Mouse (Mus musculus) lung, embryonic 14.5 days (tissue): ENCODE measurements around the gene Gm17617. TPM values are rescaled to one million over a fixed set of nuclear protein-coding genes. Genes with fewer than 3 reads are reported as not detected.
A peak's percentile ranks its signal among the peaks of the same experiment; 100 is the strongest.

Experiments
- ATAC-seq: fragments of 200-750 bp; cut with Nextera tagmentation; 2 replicates; pipeline ENCODE4 v1.8.0; 2017; ENCODE audit warnings: mild to moderate bottlenecking, moderate TSS enrichment, moderate library complexity; ENCODE audit not compliant: insufficient read depth
- DNase-seq: peaks from one replicate; pipeline ENCODE4 v3.0.0-alpha.2; 2015
- H3K27ac ChIP-seq: fragments of 300-500 bp; sonication (generic); 2 replicates; pipeline ENCODE4 v1.5.1; 2014; ENCODE audit warnings: low read depth, mild to moderate bottlenecking, moderate library complexity
- H3K27me3 ChIP-seq: fragments of 300-500 bp; sonication (generic); 2 replicates; pipeline ENCODE4 v1.6.1; 2014; ENCODE audit warnings: low read length, control low read depth; ENCODE audit not compliant: insufficient read depth
- H3K36me3 ChIP-seq: fragments of 300-500 bp; sonication (generic); 2 replicates; pipeline ENCODE4 v1.6.1; 2014; ENCODE audit warnings: control low read depth; ENCODE audit not compliant: insufficient read depth
- H3K4me1 ChIP-seq: fragments of 300-500 bp; sonication (generic); 2 replicates; pipeline ENCODE4 v1.6.1; 2014; ENCODE audit warnings: antibody characterized with exemption, control low read depth; ENCODE audit not compliant: insufficient read depth
- H3K4me2 ChIP-seq: fragments of 300-500 bp; sonication (generic); 2 replicates; pipeline ENCODE4 v1.6.1; 2014; ENCODE audit warnings: mild to moderate bottlenecking
- H3K4me3 ChIP-seq: fragments of 300-500 bp; sonication (generic); 2 replicates; pipeline ENCODE4 v1.5.1; 2014; ENCODE audit warnings: low read depth, low read length
- H3K9ac ChIP-seq: fragments of 300-500 bp; sonication (generic); 2 replicates; pipeline ENCODE4 v1.6.1; 2014
- H3K9me3 ChIP-seq: fragments of 300-500 bp; sonication (generic); 2 replicates; pipeline ENCODE4 v1.6.1; 2016; ENCODE audit warnings: low read depth, low read length, control low read depth
- CTCF ChIP-seq: IDR thresholded peaks from 2 replicates; pipeline ENCODE4 v1.5.1; 2016; ENCODE audit warnings: antibody characterized with exemption, low read depth
- WGBS: fragments of 180-500 bp; shearing (Covaris S2); extraction: QIAGEN DNeasy Blood & Tissue Kit; methylation state at CpG from one replicate; pipeline ENCODE4 v1.1.7; 2014; 5-methylcytosine and 5-hydroxymethylcytosine counted together
- polyA plus RNA-seq: library from polyadenylated mRNA; unstranded; fragments of >200 nt; fragmentation: Nextera tagmentation; extraction: Ambion mirVana; gene quantifications from 2 replicates; pipeline ENCODE4 v1.2.1, GENCODE M21; 2014

Gm17617 gene
- polyA plus RNA-seq, 1 experiment from 2014 or later: not detected

- H3K27ac ChIP-seq: no peak overlapping the region
Measured at GRCm38 (mm10) chr13:55174347-55174746, 41.0 kb upstream of the Gm17617 start.

DNA sequence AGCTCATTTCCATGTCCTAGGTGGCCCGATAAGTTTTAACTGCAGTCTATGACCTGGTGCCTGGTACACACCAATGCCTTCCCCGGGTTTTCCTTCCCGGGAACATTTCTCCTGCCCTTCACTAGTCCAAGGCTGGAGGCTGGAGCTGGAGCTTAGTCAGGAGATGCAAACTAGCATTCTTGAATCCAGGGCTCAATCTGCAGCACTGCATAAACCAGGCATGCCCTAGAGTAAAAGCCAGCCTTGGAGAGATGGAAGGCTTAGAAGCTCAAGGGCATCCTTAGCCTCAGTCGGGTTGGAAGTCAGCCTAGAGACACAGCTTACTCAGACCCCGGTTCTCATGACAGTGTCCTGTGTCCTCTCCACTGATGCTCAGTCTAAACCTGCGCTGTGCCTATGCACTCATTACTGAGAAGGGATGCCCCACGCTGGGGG is 39.0 kb upstream of the Gm17617 start:
- H3K4me1 ChIP-seq: peaks cover 7% of the 10 kb centered on the region
- ATAC-seq: no peak
- WGBS: 40% methylated on average over 7 of the region's 7 CpGs
- TF ChIP-seq CTCF: no peak
- no peak for DNase-seq
- peak overlapping the region; percentile 83; the same call in 1 of the 2 replicates for H3K27ac ChIP-seq
- no peaks in the 10 kb centered on the region for H3K9me3 ChIP-seq
- peak overlapping the region; percentile 58 for H3K4me2 ChIP-seq
- H3K4me3 ChIP-seq: no peak overlapping the region
- H3K27me3 ChIP-seq: no peaks in the 10 kb centered on the region
- no peak overlapping the region for H3K9ac ChIP-seq
- H3K36me3 ChIP-seq: 0 out of 2 replicates have a peak, but pooled peaks cover 1% of the 10 kb centered on the region

More at GRCm38 (mm10) chr13:55174347-55174746, 41.0 kb upstream of the Gm17617 start:
- DNase-seq (no peak), ATAC-seq (no peak)
- Histone ChIP-seq H3K4me2 (no peak overlapping the region), H3K4me1 (peaks cover 7% of the 10 kb centered on the region), H3K4me3 (no peak overlapping the region), H3K36me3 (no peaks in the 10 kb centered on the region), H3K9ac (no peak overlapping the region), H3K9me3 (no peaks in the 10 kb centered on the region), H3K27me3 (no peaks in the 10 kb centered on the region)
- WGBS: 68% methylated on average over 11 of the region's 11 CpGs
- TF ChIP-seq CTCF: no peak

GRCm38 (mm10) chr13:55171517-55172335 is 38.4 kb upstream of the Gm17617 start:
- peak; percentile 80 for ATAC-seq
- Histone ChIP-seq H3K4me1 (peaks cover 7% of the 10 kb centered on the region), H3K9me3 (no peaks in the 10 kb centered on the region), H3K36me3 (0 out of 2 replicates have a peak, but pooled peaks cover 5% of the 10 kb centered on the region), H3K9ac (peak overlapping the region; percentile 34), H3K27ac (peak overlapping the region; percentile 83), H3K27me3 (no peaks in the 10 kb centered on the region), H3K4me2 (peak overlapping the region; percentile 58), H3K4me3 (peak overlapping the region; percentile 14)
- 9% methylated on average over 26 of the region's 26 CpGs for WGBS
- DNase-seq: peak; percentile 80
- TF ChIP-seq CTCF: no peak

GRCm38 (mm10) chr13:55168958-55169369 is 35.6 kb upstream of the Gm17617 start:
- Histone ChIP-seq H3K27ac (peak overlapping the region; percentile 63), H3K9me3 (no peaks in the 10 kb centered on the region), H3K4me3 (no peak overlapping the region), H3K36me3 (peaks cover 12% of the 10 kb centered on the region; the same call in 1 of the 2 replicates), H3K4me1 (peaks cover 7% of the 10 kb centered on the region), H3K9ac (no peak overlapping the region), H3K4me2 (no peak overlapping the region), H3K27me3 (no peaks in the 10 kb centered on the region)
- DNase-seq: peak; percentile 75
- WGBS: 66% methylated on average over 13 of the region's 13 CpGs
- no peak for TF ChIP-seq CTCF
- peak; percentile 81 for ATAC-seq

DNA sequence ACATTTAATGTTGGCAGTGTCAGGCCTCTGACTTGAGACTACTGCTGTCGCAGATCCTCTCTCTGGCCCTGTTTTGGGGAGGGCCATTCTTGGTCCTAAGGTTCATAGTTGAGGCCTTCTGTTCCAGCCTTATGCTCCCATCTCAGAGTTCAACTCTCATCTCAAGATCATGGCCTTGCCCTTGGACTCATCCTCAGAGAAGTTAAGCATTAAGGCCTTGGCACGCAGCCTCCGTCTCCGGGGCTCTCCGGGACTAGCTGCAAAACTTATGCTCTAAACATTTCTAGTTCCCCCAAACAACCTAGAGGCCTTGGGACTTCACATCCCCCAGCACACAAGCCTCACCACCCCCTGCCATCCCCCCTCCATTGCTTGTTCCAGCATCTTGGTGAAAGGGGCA is 34.9 kb upstream of the Gm17617 start:
- TF ChIP-seq CTCF: no peak
- peak overlapping the region; percentile 63; the same call in 1 of the 2 replicates for H3K27ac ChIP-seq
- WGBS: 82% methylated on average over 5 of the region's 5 CpGs

GRCm38 (mm10) chr13:55167798-55168197 is 34.5 kb upstream of the Gm17617 start:
- Histone ChIP-seq H3K4me2 (no peak overlapping the region), H3K4me1 (peaks cover 7% of the 10 kb centered on the region), H3K9me3 (no peaks in the 10 kb centered on the region), H3K9ac (no peak overlapping the region), H3K36me3 (peaks cover 12% of the 10 kb centered on the region; the same call in 1 of the 2 replicates), H3K27me3 (no peaks in the 10 kb centered on the region), H3K27ac (no peak overlapping the region), H3K4me3 (no peak overlapping the region)
- no peak for ATAC-seq
- 81% methylated on average over 11 of the region's 11 CpGs for WGBS
- DNase-seq: no peak
- no peak for TF ChIP-seq CTCF

More for the DNA sequence above, 34.9 kb upstream of the Gm17617 start:
- Histone ChIP-seq H3K36me3 (peaks cover 12% of the 10 kb centered on the region; the same call in 1 of the 2 replicates), H3K4me3 (no peak overlapping the region), H3K27me3 (no peaks in the 10 kb centered on the region), H3K9ac (no peak overlapping the region), H3K4me1 (peaks cover 7% of the 10 kb centered on the region), H3K4me2 (no peak overlapping the region), H3K9me3 (no peaks in the 10 kb centered on the region)
- DNase-seq (no peak), ATAC-seq (no peak)
